Mouse (Mus musculus) neural tube, embryonic 12.5 days (tissue): ENCODE measurements around the gene Sox6. TPM values are rescaled to one million over a fixed set of nuclear protein-coding genes. Genes with fewer than 3 reads are reported as not detected.

ENCODE experiments used
- ATAC-seq: fragments of 200-750 bp; cut with Nextera tagmentation; 2 replicates; pipeline ENCODE4 v1.8.0; 2017; ENCODE audit warnings: low read depth, mild to moderate bottlenecking, moderate TSS enrichment, moderate library complexity; ENCODE audit not compliant: low FRiP score
- H3K27ac ChIP-seq: fragments of 300-500 bp; sonication (generic); 2 replicates; pipeline ENCODE4 v1.5.1; 2016
- H3K27me3 ChIP-seq: fragments of 300-500 bp; sonication (generic); replicated peaks from 2 replicates; pipeline ENCODE4 v1.6.1; 2016; ENCODE audit warnings: mild to moderate bottlenecking
- H3K36me3 ChIP-seq: fragments of 300-500 bp; sonication (generic); 2 replicates; pipeline ENCODE4 v1.6.1; 2016; ENCODE audit warnings: mild to moderate bottlenecking
- H3K4me1 ChIP-seq: fragments of 300-500 bp; sonication (generic); 2 replicates; pipeline ENCODE4 v1.6.1; 2016
- H3K4me2 ChIP-seq: fragments of 300-500 bp; sonication (generic); replicated peaks from 2 replicates; pipeline ENCODE4 v1.6.1; 2016; ENCODE audit warnings: mild to moderate bottlenecking
- H3K4me3 ChIP-seq: fragments of 300-500 bp; sonication (generic); 2 replicates; pipeline ENCODE4 v1.5.1; 2016
- H3K9ac ChIP-seq: fragments of 300-500 bp; sonication (generic); 2 replicates; pipeline ENCODE4 v1.6.1; 2016; ENCODE audit warnings: mild to moderate bottlenecking
- H3K9me3 ChIP-seq: fragments of 300-500 bp; sonication (generic); 2 replicates; pipeline ENCODE4 v1.6.1; 2016; ENCODE audit warnings: mild to moderate bottlenecking
- WGBS: fragments of 180-500 bp; shearing (Covaris S2); methylation state at CpG from one replicate; pipeline ENCODE4 v1.1.7; 2016; 5-methylcytosine and 5-hydroxymethylcytosine counted together
- polyA plus RNA-seq: library from polyadenylated mRNA; unstranded; fragments of >200 nt; fragmentation: Nextera tagmentation; extraction: Ambion mirVana; gene quantifications from 2 replicates; pipeline ENCODE4 v1.2.1, GENCODE M21; 2016

Sox6 gene
- polyA plus RNA-seq, 1 experiment from 2014 or later = 74.2 TPM

DNA sequence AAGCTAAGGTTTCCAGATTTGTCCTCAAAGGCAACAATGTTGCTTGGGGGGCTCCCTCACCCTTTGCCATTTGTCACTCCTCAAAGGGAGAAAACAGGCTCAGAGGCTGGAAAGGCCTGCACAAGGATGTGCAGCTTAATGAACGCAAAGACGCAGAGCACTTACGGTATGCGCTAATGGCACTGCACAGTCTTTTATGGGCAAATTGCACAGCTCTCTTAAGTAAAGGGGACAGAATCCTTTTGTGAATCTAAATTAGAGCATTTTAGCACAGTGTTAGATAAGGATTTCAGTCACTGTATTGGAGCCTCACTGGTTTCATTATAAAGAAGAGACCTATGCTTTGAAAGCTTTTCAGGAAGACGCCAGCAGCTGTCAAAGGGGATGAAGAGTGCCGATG, 375.2 kb downstream of the Sox6 start:
- no peak for ATAC-seq
- Histone ChIP-seq H3K4me1 (peaks cover 20% of the 10 kb centered on the region), H3K36me3 (no peaks in the 10 kb centered on the region), H3K27ac (no peak overlapping the region), H3K27me3 (no peaks in the 10 kb centered on the region), H3K9me3 (no peaks in the 10 kb centered on the region), H3K9ac (no peak overlapping the region), H3K4me3 (no peak overlapping the region), H3K4me2 (no peak overlapping the region)
- 32% methylated on average over 6 of the region's 6 CpGs for WGBS

DNA sequence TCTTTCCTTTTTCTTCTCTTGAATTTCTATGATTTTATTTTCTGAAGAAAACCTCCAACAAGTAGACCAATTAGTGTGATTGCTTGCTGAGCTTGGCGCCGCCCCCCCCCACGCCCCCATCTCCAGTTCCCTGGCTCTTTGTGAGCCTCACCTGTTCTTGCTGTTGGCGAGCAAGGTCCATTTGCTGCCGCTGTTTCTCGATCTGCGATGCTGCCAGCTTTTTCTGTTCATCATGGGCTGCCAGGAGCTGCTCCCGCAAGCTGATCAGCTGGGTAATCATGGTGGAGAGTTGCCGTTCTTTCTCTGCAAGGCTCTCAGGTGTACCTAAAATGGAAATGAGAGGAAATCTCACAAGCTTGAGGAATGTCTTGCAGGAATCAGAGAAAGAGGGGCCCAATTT, 376.5 kb downstream of the Sox6 start:
- WGBS = 89% methylated on average over 9 of the region's 9 CpGs
- ATAC-seq = no peak
- Histone ChIP-seq H3K27ac (no peak overlapping the region), H3K36me3 (no peaks in the 10 kb centered on the region), H3K27me3 (no peaks in the 10 kb centered on the region), H3K9me3 (no peaks in the 10 kb centered on the region), H3K4me3 (no peak overlapping the region), H3K4me1 (peaks cover 13% of the 10 kb centered on the region), H3K4me2 (no peak overlapping the region), H3K9ac (no peak overlapping the region)

DNA sequence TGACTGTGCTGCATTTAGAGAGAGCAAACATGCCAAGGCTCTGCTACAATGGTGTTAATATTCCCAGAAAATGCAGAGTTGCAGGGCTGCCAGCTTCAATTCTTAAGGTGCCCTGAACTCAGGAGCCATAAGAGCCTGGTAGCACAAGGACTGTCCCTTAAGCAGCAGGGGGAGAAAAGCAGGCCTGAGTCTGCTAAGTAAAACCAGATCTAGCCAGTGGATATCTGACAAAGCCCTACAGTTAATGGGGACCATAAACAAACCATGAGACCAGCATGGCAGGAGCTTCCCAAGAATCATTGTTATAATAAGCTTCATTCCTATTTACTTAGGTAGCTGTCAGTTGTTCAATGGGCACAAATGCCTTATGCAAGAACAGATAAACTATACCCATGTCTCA, 391.9 kb downstream of the Sox6 start:
- peaks cover 18% of the 10 kb centered on the region for H3K4me1 ChIP-seq
- H3K36me3 ChIP-seq = no peaks in the 10 kb centered on the region
- H3K9me3 ChIP-seq = no peaks in the 10 kb centered on the region
- no peak overlapping the region for H3K4me2 ChIP-seq
- no peak overlapping the region for H3K4me3 ChIP-seq
- no peak for ATAC-seq
- H3K9ac ChIP-seq = no peak overlapping the region
- H3K27ac ChIP-seq = no peak overlapping the region
- H3K27me3 ChIP-seq = 0 out of 2 replicates have a peak, but pooled peaks cover 5% of the 10 kb centered on the region

DNA sequence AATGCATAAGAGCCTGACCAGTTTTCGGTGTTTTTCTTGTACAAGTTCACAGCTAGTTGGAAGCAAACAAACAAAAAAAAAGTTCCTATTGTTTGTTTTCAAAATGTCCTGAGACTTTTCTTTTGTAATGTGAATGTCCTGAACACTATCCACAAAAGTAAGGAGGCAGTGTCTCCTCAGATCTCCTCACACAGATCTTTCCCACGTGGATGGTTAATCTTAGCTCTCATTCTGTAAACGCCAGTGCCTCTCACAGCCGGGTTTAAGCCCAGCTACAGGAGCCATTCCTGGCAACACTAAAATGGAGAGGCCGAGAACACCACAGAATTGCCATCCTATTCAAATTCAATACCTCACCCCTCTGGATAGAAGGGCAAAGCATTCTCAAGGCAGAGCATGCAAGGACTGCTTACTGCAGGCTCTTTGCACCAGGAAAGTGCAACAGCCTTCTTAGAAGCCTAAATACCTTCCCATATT, 392.6 kb downstream of the Sox6 start:
- H3K4me1 ChIP-seq = peaks cover 18% of the 10 kb centered on the region
- ATAC-seq = no peak
- H3K27me3 ChIP-seq = 0 out of 2 replicates have a peak, but pooled peaks cover 5% of the 10 kb centered on the region
- 6% methylated on average over 5 of the region's 5 CpGs for WGBS
- H3K27ac ChIP-seq = no peak overlapping the region
- no peaks in the 10 kb centered on the region for H3K9me3 ChIP-seq
- H3K36me3 ChIP-seq = no peaks in the 10 kb centered on the region
- no peak overlapping the region for H3K4me3 ChIP-seq
- no peak overlapping the region for H3K9ac ChIP-seq
- H3K4me2 ChIP-seq = 0 out of 2 replicates have a peak overlapping the region, but pooled peaks have one; percentile 5

DNA sequence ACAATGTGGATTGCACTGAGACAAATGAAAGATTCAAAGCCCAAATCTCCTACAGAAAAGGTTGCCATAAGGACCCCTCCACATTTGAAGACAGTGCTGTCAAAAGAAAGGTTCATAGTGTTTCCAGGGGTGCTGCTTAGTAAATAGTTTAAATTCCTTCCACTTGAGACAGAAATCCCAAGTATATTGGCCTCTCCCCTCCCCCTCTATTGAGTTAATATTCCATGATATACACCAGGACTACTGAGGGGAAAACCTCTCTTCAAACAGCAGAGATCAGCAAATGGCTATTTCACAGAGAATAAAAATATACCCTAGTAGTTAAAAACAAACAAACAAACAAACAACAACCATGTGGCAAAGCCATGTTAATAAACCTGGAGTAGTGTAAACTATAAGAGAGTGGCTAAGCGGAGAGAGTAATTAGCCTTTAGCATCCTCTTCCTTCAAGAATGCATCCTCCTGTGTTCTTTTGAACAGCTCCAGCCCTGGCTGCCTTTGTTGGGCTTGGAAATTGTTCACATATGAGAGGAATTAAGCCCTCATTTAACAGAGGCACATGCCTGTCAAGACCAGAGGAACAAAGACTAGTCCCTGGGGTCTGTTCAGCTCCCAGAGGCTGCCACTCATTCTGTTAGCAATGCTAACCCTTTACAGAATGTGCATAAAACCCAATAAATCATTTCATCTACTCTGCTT, 393.2 kb downstream of the Sox6 start:
- Histone ChIP-seq H3K4me1 (peaks cover 18% of the 10 kb centered on the region), H3K27ac (no peak overlapping the region), H3K36me3 (no peaks in the 10 kb centered on the region), H3K9me3 (no peaks in the 10 kb centered on the region), H3K27me3 (0 out of 2 replicates have a peak, but pooled peaks cover 5% of the 10 kb centered on the region), H3K4me2 (no peak overlapping the region), H3K4me3 (no peak overlapping the region), H3K9ac (no peak overlapping the region)
- ATAC-seq = peak; percentile 50; the same call in 1 of the 2 replicates
- 14% methylated on average over 1 of the region's 1 CpGs for WGBS

DNA sequence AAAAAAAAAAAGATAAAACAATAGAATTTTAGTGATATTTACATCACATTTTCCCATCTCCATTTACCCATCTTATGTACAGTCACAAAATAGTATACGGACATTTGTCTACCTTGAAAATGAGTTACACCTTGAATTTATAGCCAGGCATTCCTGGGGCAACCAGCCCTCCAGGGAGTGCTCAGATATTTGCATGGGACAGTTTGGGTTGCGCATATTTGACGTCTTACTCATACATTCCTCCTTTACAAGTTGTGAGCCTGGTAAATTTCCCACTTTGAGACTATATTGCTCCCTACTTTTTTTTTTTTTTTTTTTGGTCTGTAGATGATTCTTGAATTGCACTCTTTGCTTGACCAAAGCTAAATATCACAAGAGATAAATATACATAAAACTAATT, 407.9 kb downstream of the Sox6 start:
- Histone ChIP-seq H3K4me3 (no peak overlapping the region), H3K27me3 (no peaks in the 10 kb centered on the region; the same call in 1 of the 2 replicates), H3K9me3 (no peaks in the 10 kb centered on the region), H3K27ac (no peak overlapping the region), H3K36me3 (no peaks in the 10 kb centered on the region), H3K4me1 (peaks cover 13% of the 10 kb centered on the region), H3K4me2 (no peak overlapping the region), H3K9ac (no peak overlapping the region)
- 81% methylated on average over 3 of the region's 3 CpGs for WGBS
- ATAC-seq = no peak

DNA sequence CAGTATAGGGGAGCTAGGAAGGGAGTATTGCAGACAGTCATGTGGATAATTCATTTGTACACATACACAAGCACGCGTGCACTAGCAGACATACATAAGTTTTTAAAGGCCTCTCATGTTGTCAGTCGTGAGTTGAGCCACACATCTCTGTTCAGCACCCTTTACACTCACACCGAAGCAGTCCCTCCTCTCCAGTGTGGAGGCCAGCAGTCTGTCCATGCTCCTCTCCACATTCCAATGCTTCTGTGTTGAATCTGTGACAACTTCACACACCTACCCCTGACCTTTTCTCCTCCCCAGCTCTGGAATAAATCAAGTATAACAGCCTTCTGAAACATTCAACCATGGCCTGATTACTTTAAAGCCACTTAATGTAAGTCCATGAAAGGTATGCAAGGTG, 408.3 kb downstream of the Sox6 start:
- no peaks in the 10 kb centered on the region for H3K9me3 ChIP-seq
- WGBS = 91% methylated on average over 4 of the region's 4 CpGs
- no peak overlapping the region for H3K4me2 ChIP-seq
- H3K36me3 ChIP-seq = no peaks in the 10 kb centered on the region
- peaks cover 17% of the 10 kb centered on the region for H3K4me1 ChIP-seq
- H3K4me3 ChIP-seq = no peak overlapping the region
- no peaks in the 10 kb centered on the region; the same call in 1 of the 2 replicates for H3K27me3 ChIP-seq
- H3K9ac ChIP-seq = no peak overlapping the region
- H3K27ac ChIP-seq = no peak overlapping the region
- no peak for ATAC-seq

DNA sequence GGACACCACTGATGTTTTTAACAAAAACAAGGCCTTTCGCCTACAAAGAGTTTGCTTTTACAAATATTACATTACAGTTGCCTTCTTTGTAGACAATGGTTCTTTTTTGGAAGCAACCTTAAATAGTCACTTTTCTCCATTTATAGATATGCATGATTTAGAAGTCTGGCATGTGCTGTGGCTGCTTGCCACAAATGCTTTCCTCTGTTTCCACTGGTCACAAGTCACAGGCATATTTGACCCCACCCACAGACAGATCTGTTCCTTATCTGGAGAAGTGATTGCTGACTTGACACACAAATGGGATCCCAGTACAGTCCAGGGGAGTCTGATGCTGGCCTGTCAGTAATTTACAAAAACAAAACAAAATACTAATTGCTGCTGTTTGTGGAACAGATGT, 409.8 kb downstream of the Sox6 start:
- Histone ChIP-seq H3K27me3 (no peaks in the 10 kb centered on the region; the same call in 1 of the 2 replicates), H3K9me3 (no peaks in the 10 kb centered on the region), H3K36me3 (no peaks in the 10 kb centered on the region), H3K4me2 (no peak overlapping the region), H3K4me3 (no peak overlapping the region), H3K9ac (no peak overlapping the region), H3K27ac (no peak overlapping the region), H3K4me1 (peaks cover 32% of the 10 kb centered on the region)
- WGBS = 93% methylated on average over 1 of the region's 1 CpGs
- no peak for ATAC-seq

DNA sequence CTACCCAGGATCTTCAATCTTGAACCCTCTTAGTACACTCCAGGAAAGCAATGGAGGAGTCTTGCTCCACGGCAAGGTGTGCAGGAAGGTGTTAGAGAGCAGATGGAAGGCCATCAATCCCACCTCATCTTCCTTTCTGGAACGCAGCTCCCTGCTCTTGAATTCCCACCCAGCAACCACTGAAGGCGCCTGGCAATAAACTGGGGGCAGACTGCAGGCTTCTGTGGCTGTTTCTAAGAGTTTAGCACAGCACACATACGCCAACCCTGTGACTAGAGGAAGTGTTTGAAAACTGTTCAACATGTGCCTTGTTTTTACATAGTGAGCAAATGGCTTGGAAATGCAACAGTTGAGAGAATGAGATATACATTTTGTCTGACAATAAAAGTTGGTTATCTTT, 412.6 kb downstream of the Sox6 start:
- H3K36me3 ChIP-seq = no peaks in the 10 kb centered on the region
- no peaks in the 10 kb centered on the region; the same call in 1 of the 2 replicates for H3K27me3 ChIP-seq
- no peak overlapping the region for H3K4me2 ChIP-seq
- H3K27ac ChIP-seq = no peak overlapping the region
- no peak overlapping the region for H3K4me3 ChIP-seq
- no peak for ATAC-seq
- peaks cover 34% of the 10 kb centered on the region for H3K4me1 ChIP-seq
- WGBS = 39% methylated on average over 4 of the region's 4 CpGs
- H3K9ac ChIP-seq = no peak overlapping the region
- H3K9me3 ChIP-seq = no peaks in the 10 kb centered on the region

DNA sequence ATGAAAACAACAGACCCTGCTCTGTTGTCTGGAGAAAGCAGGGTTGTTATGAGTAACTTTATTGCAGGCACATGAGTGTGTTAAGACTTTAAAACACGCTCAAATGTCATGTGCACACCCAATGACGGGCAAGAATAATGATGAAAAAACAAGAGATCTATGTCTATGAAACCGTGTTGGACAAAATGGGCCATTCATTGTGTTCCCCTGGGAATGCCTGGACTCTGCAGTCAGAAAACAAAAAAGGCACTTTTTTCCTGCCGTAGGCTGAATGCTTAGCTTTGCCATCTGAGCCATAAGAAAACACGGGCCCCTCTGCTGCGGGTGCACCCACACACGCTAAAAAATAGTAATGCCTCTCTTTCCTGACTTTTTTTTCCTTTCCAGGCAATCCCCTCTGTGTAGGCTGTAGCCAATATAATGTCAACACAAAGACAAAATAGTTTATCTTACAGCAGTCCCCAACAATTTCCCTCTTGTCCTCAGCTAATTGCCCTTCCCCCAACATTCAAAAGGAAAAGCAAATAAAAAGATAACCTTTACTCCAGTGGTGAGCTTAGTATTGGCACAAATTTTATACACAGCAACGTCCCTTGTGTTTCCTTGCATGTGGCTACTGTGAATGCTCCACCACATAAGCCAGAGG, 413.6 kb downstream of the Sox6 start:
- no peak overlapping the region for H3K9ac ChIP-seq
- 8% methylated on average over 8 of the region's 8 CpGs for WGBS
- peaks cover 34% of the 10 kb centered on the region for H3K4me1 ChIP-seq
- peak; percentile 41; the same call in 1 of the 2 replicates for ATAC-seq
- H3K4me2 ChIP-seq = peak overlapping the region; percentile 31
- H3K9me3 ChIP-seq = no peaks in the 10 kb centered on the region
- no peak overlapping the region; the same call in 1 of the 2 replicates for H3K27ac ChIP-seq
- H3K27me3 ChIP-seq = no peaks in the 10 kb centered on the region; the same call in 1 of the 2 replicates
- no peak overlapping the region for H3K4me3 ChIP-seq
- no peaks in the 10 kb centered on the region for H3K36me3 ChIP-seq

DNA sequence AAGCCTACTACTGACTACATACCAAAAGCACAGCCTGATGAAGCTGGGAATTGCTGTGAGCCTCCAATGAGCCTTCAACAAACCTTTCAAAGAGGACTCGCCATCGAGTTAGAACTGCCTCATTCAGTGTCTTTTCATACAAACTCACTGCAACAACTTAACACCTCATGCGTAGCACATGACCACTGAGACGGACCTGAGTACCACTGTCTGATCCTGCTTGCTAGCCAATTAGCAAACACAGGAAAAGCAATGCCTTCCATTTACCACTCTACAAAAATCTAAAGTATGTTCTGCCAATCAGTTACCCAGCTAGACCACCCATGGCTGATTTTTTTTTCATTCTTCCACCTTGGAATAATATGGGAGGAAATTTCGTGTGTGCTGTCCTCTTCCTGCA, 414.1 kb downstream of the Sox6 start:
- no peaks in the 10 kb centered on the region for H3K9me3 ChIP-seq
- no peak overlapping the region; the same call in 1 of the 2 replicates for H3K27ac ChIP-seq
- H3K4me1 ChIP-seq = peaks cover 34% of the 10 kb centered on the region
- H3K9ac ChIP-seq = no peak overlapping the region
- no peak for ATAC-seq
- H3K36me3 ChIP-seq = no peaks in the 10 kb centered on the region
- no peak overlapping the region for H3K4me3 ChIP-seq
- WGBS = 37% methylated on average over 5 of the region's 5 CpGs
- peak overlapping the region; percentile 31 for H3K4me2 ChIP-seq
- H3K27me3 ChIP-seq = no peaks in the 10 kb centered on the region; the same call in 1 of the 2 replicates

DNA sequence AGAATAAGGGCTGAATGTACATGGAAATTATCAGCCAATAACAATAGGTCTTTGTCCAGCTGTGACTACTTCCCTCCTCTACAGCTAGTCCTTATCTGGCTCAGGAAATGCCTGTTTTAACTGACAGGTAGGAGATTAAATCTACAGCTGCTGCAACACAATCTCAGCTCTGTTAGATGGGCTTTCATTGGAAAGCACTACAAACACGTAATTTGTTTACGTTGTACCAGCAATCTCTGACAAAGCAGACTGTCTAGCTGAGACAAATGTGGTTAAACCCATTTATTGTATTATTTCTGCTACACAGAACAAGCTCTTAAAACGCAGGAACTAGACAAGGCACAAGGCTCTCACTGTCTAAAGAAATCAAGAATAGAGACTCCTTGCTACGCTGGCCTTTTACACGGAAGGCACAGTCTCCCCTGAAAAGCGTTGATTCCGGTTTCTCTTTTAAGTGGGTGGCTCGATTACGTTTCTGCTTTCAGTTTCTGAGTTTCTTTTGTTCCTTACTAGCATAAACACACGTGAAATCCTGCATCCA, 422.8 kb downstream of the Sox6 start:
- H3K4me3 ChIP-seq = no peak overlapping the region
- WGBS = 21% methylated on average over 10 of the region's 10 CpGs
- H3K4me1 ChIP-seq = peaks cover 6% of the 10 kb centered on the region; the same call in 1 of the 2 replicates
- ATAC-seq = no peak
- no peak overlapping the region for H3K27ac ChIP-seq
- no peak overlapping the region for H3K9ac ChIP-seq
- H3K9me3 ChIP-seq = no peaks in the 10 kb centered on the region
- H3K36me3 ChIP-seq = no peaks in the 10 kb centered on the region
- peak overlapping the region; percentile 38 for H3K4me2 ChIP-seq
- no peaks in the 10 kb centered on the region for H3K27me3 ChIP-seq
